Mouse (Mus musculus): ENCODE measurements around the gene Itih5. TPM values are rescaled to one million over a fixed set of nuclear protein-coding genes. Genes with fewer than 3 reads are reported as not detected.

Gene Itih5
- polyA plus RNA-seq, 1 experiment, result not detected

- WGBS, result 75% methylated on average over 3 of the region's 3 CpGs
- no peak overlapping the region for H3K27ac ChIP-seq (ENCODE audit: insufficient read depth, low read depth, low read length)
- TF ChIP-seq CTCF (IDR thresholded peaks at IDR 0.05; ENCODE audit: insufficient read depth, low read depth, low read length) (no peak), POLR2A (IDR thresholded peaks at IDR 0.05; ENCODE audit: insufficient read depth, low read depth, low read length) (no peak)
- H3K4me3 ChIP-seq (ENCODE audit: insufficient read depth, low read depth, low read length), result no peak overlapping the region
- peaks cover 4% of the 10 kb centered on the region for H3K4me1 ChIP-seq (ENCODE audit: control insufficient read depth, insufficient read depth, low read length)
Measured at GRCm38 (mm10) chr2:10304911-10305310, 151.5 kb downstream of the Itih5 start.

Other genes with a start within 250 kb of the Itih5 start
- not detected in 2 replicates for gene Taf3, start 105.0 kb upstream of the Itih5 start, polyA plus RNA-seq (2012; ENCODE audit: insufficient read depth, insufficient read length, low replicate concordance, missing spikeins)
- 349 TPM in 1 of 2 replicates, not detected in the other for gene Atp5c1, start 73.1 kb upstream of the Itih5 start, polyA plus RNA-seq (2012; ENCODE audit: insufficient read depth, insufficient read length, low replicate concordance, missing spikeins)
- not detected in 2 replicates for gene Kin, start 73.0 kb upstream of the Itih5 start, polyA plus RNA-seq (2012; ENCODE audit: insufficient read depth, insufficient read length, low replicate concordance, missing spikeins)
- not detected in 2 replicates for gene Itih2, start 22.2 kb upstream of the Itih5 start, polyA plus RNA-seq (2012; ENCODE audit: insufficient read depth, insufficient read length, low replicate concordance, missing spikeins)
- not detected in 2 replicates for gene Sfmbt2, start 216.9 kb downstream of the Itih5 start, polyA plus RNA-seq (2012; ENCODE audit: insufficient read depth, insufficient read length, low replicate concordance, missing spikeins)

Measured in olfactory bulb, adult 2 months (tissue).